Mouse (Mus musculus) gastrocnemius, postnatal 4 days (tissue): Measurements from ENCODE around the gene Gp1bb. TPM values are rescaled to one million over a fixed set of nuclear protein-coding genes. Genes with fewer than 3 reads are reported as not detected.

Experiments
- DNase-seq, 2 experiments: peaks; one replicate each; pipeline ENCODE4 v3.0.0; 2021 to 2022; ENCODE audit warnings: low spot score in 2 of 2, mixed read lengths in 2 of 2
- total RNA-seq, 2 experiments: library from RNA; stranded (reverse); gene quantifications; 2 replicates each; pipeline ENCODE4 v1.2.3; 2021

Gp1bb gene
- total RNA-seq, 2 experiments from 2014 or later: 0.27 TPM; not detected in 1

- no peak for DNase-seq
These were observed 13.1 kb downstream of the Gp1bb start for GRCm38 (mm10) chr16:18609099-18609498.

GRCm38 (mm10) chr16:18608226-18608625 lies 14.0 kb downstream of the Gp1bb start:
- peak in 1 of 2 experiments; percentile 31 for DNase-seq

- DNase-seq: no peak
These were observed 16.5 kb downstream of the Gp1bb start for GRCm38 (mm10) chr16:18605705-18606104.

- DNase-seq: peak in 1 of 2 experiments; percentile 68
These were observed 17.9 kb downstream of the Gp1bb start for GRCm38 (mm10) chr16:18604267-18604701.

GRCm38 (mm10) chr16:18601447-18601846 lies 20.8 kb downstream of the Gp1bb start:
- no peak for DNase-seq

GRCm38 (mm10) chr16:18598006-18598405 lies 24.2 kb downstream of the Gp1bb start:
- DNase-seq: no peak

- no peak for DNase-seq
These were observed 25.9 kb downstream of the Gp1bb start for GRCm38 (mm10) chr16:18596255-18596654.

GRCm38 (mm10) chr16:18593930-18594329 lies 28.3 kb downstream of the Gp1bb start:
- no peak for DNase-seq

- no peak for DNase-seq
These were observed 30.9 kb downstream of the Gp1bb start for GRCm38 (mm10) chr16:18591047-18592018.

GRCm38 (mm10) chr16:18589804-18590790 lies 32.1 kb downstream of the Gp1bb start, which contains the start of gene Tbx1:
Gene Tbx1, minus strand, starts transcription at chr16:18590671.
- DNase-seq: no peak

- no peak for DNase-seq
These were observed 33.1 kb downstream of the Gp1bb start for GRCm38 (mm10) chr16:18589080-18589621.

GRCm38 (mm10) chr16:18588738-18589055 lies 33.5 kb downstream of the Gp1bb start:
- DNase-seq: no peak

- no peak for DNase-seq
These were observed 34.1 kb downstream of the Gp1bb start for GRCm38 (mm10) chr16:18587847-18588737.

GRCm38 (mm10) chr16:18586906-18587546 lies 35.2 kb downstream of the Gp1bb start:
- no peak for DNase-seq

GRCm38 (mm10) chr16:18586076-18586905 lies 35.9 kb downstream of the Gp1bb start:
- DNase-seq: no peak

GRCm38 (mm10) chr16:18585676-18586075 lies 36.5 kb downstream of the Gp1bb start:
- DNase-seq: no peak

GRCm38 (mm10) chr16:18584901-18585510 lies 37.2 kb downstream of the Gp1bb start:
- no peak for DNase-seq

GRCm38 (mm10) chr16:18583673-18584357 lies 38.4 kb downstream of the Gp1bb start:
- DNase-seq: no peak
